Mouse (Mus musculus) ZHBTc4 (cell line): ENCODE measurements at regions not wholly inside any gene's neighbourhood (a gene's known extent, or its start where the extent isn't known, plus 50 kb on each side); places are given as distances from the start of the nearest gene placed in this dataset.

Source experiments
- DNase-seq: peaks from one replicate; pipeline ENCODE4 v3.0.0-alpha.2; 2011; ENCODE audit warnings: low read depth, low spot score

DNA sequence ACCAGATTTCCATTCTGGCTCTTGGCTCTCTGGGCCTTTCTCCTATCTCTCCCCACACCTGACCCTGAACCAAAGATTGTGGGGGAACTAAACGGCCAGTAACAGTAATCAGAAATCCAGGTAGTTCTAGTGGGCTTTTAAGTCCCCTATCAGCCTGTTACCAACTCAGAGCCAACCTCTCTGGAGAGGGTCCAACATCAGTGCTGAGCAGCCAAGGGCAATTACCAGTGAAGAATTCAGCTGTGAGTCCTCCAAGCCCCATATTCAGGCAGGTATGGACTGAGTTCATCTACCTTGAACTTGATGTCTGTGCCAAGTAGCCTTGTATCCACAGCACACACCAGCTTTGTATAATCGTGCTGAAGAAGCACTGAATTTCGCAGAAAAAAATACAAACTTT, 1636.7 kb downstream of the Efnb2 start:
- no peak for DNase-seq

DNA sequence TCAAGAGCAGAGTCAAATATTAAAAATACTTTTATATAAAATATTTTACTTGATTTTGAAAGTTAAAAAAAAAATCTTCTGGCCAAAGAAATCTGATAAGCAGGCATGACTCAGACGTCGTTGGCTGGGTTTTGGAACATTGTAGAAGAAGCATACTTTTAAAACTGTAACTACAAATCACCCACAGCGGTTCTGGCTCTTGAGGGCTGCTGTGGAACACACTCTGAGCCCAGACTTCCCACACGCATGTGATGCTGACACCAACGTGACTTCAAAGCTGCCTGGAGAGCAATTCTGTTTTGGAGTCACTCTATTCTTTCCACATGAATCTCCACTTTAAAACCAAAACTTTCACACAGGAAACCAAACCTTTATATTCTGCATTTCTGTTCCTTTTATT, 1649.2 kb downstream of the Efnb2 start:
- no peak for DNase-seq

DNA sequence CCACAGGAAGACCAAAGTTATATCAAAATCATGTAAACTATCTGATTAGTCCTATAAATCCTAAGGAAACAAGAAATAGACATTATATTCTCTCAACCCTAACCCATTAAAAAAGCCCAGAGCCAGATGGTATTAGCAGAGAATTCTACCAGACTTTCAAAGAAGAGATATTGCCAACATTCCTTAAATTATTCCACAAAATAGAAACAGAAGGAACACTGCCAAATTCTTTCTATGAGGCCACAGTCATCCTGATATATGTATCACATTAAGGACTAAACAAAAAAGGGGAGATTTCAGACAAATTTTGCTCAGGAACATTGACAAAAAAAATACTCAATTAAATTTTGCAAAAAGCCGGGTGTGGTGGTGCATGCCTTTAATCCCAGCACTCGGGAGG, 1669.5 kb downstream of the Efnb2 start:
- no peak for DNase-seq

DNA sequence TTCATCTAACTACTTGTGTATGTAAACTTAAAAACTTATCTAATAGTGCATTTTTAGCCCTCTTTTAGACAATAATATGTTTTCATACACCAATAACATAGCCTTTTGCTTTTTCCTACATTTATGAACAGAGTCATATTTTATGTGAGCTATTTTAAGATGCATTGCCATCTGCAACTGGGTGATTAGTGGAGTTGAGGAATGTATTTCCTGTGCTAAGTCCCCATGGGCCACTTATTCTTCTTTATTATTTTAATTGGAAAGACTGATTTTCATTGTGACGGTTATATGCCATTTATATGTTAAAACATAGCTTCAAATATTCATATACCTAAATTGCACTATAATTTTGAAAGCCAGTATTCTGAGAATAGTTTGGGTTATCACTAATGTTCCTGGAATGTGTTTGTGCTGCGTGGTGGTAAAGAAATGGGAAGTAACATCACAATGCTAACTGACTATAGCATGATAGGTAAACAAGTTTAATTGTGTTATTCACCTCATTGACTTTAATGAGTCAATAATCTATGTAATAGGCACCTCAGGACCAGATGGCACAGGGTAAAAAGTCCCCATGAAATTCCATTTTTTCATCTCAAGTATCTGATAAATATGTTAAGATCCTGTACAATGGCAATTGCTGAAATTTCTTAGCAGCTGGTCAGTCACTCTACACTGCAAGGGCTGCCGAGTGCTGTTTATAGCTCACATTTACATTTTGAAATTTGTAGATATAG, 1671.5 kb downstream of the Efnb2 start:
- DNase-seq: no peak

DNA sequence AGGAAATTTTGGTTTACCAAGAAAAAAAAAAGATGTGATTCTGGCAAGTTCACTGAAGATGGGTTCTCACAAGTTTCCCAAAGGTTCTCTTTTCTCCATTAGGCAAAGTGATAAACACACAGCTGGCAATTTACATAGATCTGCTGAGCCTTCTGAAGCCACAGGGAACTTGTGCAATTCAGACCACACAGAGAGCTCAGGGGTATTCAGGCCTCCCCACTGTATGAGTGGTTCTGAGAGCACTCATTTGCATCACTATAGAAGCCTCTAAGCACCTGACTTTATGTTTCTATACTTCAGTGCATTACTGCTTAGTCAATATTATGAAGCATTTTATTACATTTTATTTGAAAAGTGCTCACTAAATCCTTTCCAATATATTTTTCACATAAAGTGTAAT, 1687.1 kb downstream of the Efnb2 start:
- DNase-seq: peak; percentile 32

DNA sequence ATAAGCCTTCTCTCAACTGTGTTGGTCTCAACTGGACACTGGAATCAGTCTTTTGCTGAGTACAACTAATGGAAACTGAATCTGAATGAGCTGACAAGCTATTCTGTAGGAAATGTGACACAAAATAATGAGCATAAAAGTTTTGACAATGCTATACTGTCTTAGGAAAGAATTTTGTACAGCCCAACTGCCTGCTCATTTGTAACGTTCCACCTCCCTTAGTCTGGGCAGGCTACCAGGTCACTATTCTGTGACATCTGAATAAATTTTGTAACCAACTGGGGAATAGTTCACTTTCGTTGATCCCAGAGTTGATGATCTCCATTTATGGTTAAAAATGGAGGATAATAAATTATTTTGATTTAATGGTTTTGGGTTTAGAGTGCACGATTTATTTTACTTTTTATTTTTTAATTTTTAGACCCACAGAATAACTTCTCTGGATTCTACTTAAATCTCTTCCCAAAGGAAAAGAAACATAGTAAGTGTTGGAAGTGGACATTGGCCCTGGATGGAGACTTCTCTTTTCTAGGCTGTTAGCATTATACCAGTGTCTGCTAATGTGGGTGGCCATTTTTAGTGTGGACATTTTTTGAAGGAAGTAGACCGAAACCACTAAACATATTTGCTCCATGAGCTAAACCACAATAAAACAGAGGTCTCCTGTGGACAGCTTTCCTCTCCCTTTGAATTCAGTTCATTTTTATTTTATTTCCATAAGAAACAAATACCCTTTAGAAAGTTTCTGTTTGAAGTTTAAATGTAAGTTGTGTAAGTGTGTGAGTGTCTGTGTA, 1697.8 kb downstream of the Efnb2 start:
- no peak for DNase-seq

DNA sequence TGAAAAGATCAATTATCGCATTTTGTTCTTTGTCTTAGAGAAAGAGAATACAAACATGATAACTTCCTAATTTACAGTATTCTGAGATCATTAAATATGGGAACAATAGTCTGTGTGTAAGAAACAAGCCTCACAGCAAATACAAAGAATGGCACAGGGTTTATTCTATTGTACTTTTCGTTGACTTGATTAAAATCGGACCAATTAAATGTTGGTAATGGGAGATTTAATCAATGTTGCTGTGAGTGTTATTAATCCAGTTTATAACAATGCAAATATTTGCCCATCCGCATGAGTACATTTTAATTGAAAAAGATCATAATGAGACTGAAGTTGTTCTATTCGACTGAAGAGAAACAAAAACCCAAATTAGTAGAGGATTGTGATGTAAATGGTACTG, 1703.0 kb downstream of the Efnb2 start:
- no peak for DNase-seq

DNA sequence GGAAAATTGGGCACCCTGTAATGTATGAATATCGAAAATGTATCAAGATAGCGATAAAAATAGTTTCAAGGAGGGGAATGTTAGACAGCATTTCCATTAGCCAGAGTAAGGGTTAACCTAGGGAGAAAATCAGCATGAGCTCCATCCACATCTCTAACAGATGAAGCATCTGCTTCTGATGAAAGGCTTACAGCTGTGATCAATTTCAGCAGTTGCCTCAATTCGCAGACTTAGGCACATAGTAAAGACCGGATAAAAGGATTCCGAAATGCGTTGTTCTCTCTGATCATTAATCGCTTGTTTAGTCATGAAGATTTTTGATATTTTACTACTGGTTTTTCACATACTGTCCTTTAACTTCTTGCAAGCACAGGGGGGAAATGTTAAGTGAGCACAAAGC, 1706.8 kb downstream of the Efnb2 start:
- DNase-seq: no peak

DNA sequence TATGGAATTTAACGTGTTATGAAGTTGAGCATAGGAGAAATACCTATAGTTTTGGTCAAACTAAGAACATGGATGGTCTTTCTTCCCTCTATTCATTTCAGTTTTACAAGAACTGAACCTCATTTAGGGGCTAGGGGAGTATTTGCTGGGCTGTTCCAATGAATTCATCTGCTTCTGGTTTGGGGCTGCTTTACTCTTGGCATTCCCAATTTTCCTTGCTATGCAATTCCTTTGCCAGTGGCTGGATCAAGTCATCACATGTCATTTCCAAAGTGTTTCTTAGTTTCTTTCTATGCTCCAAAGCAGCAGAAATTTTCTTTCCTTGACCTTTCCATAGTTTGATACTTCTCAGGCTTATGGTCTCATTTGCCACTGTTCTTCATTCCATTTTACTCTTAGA, 1738.6 kb downstream of the Efnb2 start:
- no peak for DNase-seq

DNA sequence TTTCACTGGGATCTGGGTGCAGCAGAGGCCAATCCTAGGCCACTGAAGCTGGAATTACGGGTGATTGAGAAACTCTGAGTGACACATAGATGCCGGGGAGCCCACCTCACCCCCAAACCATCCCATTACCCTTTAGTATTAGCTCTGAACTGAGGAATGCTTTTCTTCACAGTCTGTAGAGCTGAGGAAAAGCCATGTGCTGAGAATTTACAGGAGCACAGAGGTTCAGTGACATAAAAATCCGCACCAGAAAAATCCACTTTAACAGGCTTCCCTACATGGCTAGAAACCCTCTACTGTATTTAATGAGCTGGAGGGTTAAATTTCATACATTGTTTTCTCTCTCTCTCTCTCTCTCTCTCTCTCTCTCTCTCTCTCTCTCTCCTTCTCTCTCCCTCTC, 1753.4 kb downstream of the Efnb2 start:
- no peak for DNase-seq

DNA sequence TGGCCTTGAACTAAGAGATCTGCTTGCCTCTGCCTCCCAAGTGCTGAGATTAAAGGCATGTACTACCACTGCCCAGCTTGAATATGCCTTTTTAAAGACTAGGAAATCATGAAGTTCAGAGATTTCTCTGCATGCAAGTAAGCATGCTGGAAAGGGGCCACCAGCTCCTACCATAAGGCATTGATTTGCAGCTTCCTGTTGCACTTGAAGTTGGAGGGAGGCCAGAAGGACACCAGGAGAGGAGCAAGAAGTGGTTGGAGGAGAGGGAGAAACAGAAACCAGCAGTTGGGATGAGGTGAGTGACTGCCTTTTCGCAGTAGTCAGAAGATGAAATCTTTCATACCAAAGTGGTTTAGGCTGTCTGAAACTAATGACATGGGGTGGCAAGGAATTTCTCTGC, 1769.6 kb downstream of the Efnb2 start:
- DNase-seq: no peak

DNA sequence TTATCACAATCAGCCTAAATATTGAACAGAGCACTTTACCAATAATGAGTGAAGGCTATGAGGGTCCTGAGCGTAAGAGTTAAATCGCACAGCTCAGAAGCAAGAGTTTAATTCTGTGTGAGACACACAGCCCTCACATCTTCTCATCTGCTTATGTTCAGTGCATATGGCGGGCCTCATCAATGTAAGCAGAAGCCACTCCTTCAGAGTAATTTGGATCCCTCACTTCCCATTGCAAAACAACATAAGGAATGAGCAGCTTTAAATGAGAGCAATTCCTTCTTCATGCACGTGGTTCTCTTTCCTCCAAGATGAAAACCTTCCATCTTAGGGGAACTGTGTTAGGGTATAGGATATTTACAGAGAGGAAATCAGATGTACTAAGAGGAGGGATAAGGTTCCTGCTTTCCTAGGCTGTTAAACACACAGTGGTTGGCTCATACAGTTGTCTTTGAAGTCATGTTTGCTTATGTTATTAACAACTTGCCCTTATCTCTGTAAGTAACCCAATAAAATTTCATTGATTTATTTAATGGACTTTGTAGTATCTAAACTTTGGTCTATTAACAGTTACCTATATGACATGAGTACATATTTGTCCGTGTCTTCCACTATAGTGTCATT, 1774.2 kb downstream of the Efnb2 start:
- no peak for DNase-seq

DNA sequence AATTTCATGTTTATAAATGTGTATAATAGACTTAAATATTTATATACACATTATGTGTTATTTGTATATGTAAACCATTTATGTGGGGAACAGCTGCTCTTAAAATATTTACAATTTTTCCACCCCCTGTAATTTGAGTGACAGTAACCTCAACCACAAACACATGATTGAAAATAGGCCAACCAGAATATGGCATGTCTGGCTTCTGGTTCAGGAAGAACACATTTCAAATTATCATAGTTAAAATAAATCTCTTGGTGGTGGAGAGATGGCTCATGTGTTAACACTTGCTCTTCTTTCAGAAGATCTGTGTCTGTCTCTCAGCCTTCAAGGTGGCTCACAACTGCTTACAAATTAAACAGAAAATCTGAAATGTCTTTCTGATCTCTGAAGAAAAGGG, 1776.2 kb downstream of the Efnb2 start:
- DNase-seq: no peak

DNA sequence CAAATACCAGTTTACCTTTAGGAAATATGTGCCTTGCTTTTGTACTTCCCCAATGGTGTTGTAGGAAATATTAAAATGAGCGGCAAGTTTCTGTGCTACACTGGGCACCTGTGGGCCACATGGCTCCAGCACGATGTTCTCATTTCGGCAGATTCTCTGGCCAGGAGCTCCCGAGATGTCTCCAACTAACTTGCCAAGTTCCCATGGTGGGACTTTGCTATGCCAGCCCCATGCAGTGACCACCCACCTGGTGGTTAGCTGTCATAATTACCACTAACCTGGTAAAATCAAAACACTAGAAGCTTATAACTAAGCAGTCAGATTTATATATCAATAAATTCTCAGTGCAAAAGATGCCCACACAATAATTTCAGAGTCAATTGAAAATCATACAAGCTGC, 1777.5 kb upstream of the Slc10a2 start:
- no peak for DNase-seq
